ENCODE assay signal across 9 mouse cellular contexts in the genomic region with DNA sequence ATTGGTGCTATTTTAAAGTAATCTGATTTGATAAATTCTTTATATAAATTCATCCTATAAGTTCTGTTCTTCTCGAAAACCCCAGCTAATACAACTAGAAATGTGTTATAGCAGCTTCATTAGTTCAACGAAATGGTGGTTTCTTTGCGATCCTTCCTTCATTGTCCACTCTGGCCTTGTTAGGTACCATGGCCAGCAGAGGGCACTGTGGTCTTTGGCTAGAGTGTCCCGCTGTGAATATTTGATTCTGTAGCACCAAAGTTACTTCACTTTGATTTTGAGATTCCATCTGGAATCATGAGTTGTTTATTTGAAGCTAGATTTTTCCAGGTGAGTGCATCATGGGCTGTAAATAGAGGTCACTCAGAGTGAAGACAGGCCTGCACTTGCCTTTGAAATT.
A peak's percentile ranks its signal among the peaks of the same experiment; 100 is the strongest.
DNase-seq lines count a peak whose midpoint lies in the region; ATAC-seq and TF ChIP-seq lines count a peak whose summit lies in the region.
"Had no signal": no experiment of that assay in that cellular context is flagged by ENCODE, and none has a peak within 500 bp of the region (broad histone marks: within the 10 kb centered on the region; RNA-seq: fewer than 3 reads in every experiment).

No protein-coding gene starts in this region.

- H3K9ac ChIP-seq in intestine, postnatal 0 days (ENCODE audit: low read depth, low read length): no peak overlapping the region
- H3K9ac ChIP-seq in intestine, embryonic 16.5 days (ENCODE audit: low read depth, low read length): no peak overlapping the region

- H3K36me3 ChIP-seq in intestine, postnatal 0 days (ENCODE audit: control insufficient read depth, insufficient read depth): no peaks in the 10 kb centered on the region; the same call in 1 of the 2 replicates
- H3K36me3 ChIP-seq in intestine, embryonic 16.5 days (ENCODE audit: control insufficient read depth, insufficient read depth, low read length): no peaks in the 10 kb centered on the region

- no peak overlapping the region for H3K4me3 ChIP-seq in intestine, postnatal 0 days (ENCODE audit: low read depth, low read length)
- no peak overlapping the region for H3K4me3 ChIP-seq in intestine, embryonic 16.5 days (ENCODE audit: low read length)
- H3K4me3 ChIP-seq: erythroblast, embryonic 14.5 days had no signal

- peak; percentile 87 for TF ChIP-seq CTCF in intestine, postnatal 0 days (IDR thresholded peaks at IDR 0.05; ENCODE audit: low read depth)

- no peak overlapping the region for H3K27ac ChIP-seq in intestine, postnatal 0 days (ENCODE audit: low read depth, low read length)
- no peak overlapping the region for H3K27ac ChIP-seq in intestine, embryonic 16.5 days (ENCODE audit: low read length)

- H3K4me1 ChIP-seq in intestine, postnatal 0 days (replicated peaks; ENCODE audit: control insufficient read depth, insufficient read depth, low read length): no peaks in the 10 kb centered on the region
- no peaks in the 10 kb centered on the region for H3K4me1 ChIP-seq in intestine, embryonic 16.5 days (ENCODE audit: control insufficient read depth, insufficient read depth, low read length)

- 33% methylated on average over 4 of the region's 4 CpGs for WGBS in intestine, postnatal 0 days
- WGBS in intestine, embryonic 16.5 days: 38% methylated on average over 4 of the region's 4 CpGs

- no peak overlapping the region for H3K4me2 ChIP-seq in intestine, postnatal 0 days (replicated peaks; ENCODE audit: low read depth)
- no peak overlapping the region for H3K4me2 ChIP-seq in intestine, embryonic 16.5 days (ENCODE audit: low read depth, low read length)

- H3K27me3 ChIP-seq in intestine, postnatal 0 days (replicated peaks; ENCODE audit: control insufficient read depth, insufficient read depth, low read length): no peaks in the 10 kb centered on the region
- no peaks in the 10 kb centered on the region for H3K27me3 ChIP-seq in intestine, embryonic 16.5 days (replicated peaks; ENCODE audit: control insufficient read depth, insufficient read depth, low read length)

- intact Hi-C loops in heart, postnatal 14 days (cut with DNase I): loop anchor here (1.0 kb wide), 1 partner anchor 399 kb away; no protein-coding TSS in a partner anchor
- intact Hi-C loops in left cerebral cortex, postnatal 36 days (cut with DNase I): loop anchor here (5.0 to 10.0 kb wide), 2 partner anchors 414 to 1152 kb away; partner anchors contain the start of gene Saxo1

- H3K9me3 ChIP-seq in intestine, postnatal 0 days (ENCODE audit: control insufficient read depth): no peaks in the 10 kb centered on the region
- no peaks in the 10 kb centered on the region for H3K9me3 ChIP-seq in intestine, embryonic 16.5 days (ENCODE audit: control insufficient read depth, low read length)

- ATAC-seq in intestine, postnatal 0 days: no peak
- no peak for ATAC-seq in intestine, embryonic 16.5 days

- DNase-seq in NIH3T3 (ENCODE audit: low read depth): peak; percentile 78
- DNase-seq in c-Kit-positive CD71-positive TER-119-positive erythroid progenitor cells, embryonic 14.5 days (ENCODE audit: low spot score): peak; percentile 13
- peak; percentile 60 to 83 for DNase-seq in heart, postnatal 14 days
- DNase-seq in left cerebral cortex, postnatal 36 days (ENCODE audit: low spot score in 2 of 2): peak; percentile 32 to 44
- DNase-seq in right cerebral cortex, adult 18-20 months: peak; percentile 34
- DNase-seq in T-cell, adult 2 months (ENCODE audit: low spot score): no peak
